8 mouse cellular contexts compared by ENCODE assay signal in the genomic region with DNA sequence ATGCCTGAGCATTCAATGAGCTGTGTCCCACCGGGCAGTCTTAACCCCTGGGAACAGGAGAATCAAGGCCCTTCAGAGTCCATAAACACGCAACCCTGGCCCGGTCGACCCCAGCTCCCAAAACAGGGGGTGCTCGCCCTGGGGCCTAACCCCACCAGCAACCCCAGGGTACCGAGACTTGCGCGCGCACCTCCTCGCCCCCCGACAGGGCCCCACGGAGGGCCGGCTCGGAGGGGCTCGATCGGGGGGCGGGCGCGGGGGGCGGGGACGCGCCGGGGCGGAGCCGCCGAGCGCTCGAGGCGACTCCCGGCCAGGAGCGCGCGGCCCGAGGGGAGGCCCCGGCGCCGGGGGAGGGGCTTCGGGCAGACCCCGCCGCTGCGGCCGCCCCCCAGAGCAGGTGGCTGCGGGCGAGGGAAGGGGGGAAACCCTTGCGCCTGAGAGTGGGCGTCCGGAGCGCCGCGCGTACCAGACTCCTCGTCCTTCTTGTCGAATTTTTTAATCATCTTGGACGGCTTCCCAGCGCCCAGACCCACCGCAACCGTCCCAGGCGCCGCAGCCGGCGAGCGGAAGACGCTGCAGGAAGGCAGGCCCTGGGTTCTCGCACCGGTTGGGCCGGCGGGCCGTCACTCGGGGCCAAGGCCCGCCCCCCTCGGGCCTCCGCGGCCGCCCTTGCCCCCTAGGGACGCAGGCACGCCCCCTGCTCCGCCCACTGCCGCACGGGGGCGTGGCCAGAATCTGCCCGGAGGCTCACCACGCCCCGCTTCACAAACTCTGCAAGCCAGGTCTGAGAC. TPM values are rescaled to one million over a fixed set of nuclear protein-coding genes. Genes with fewer than 3 reads are reported as not detected.
DNase-seq lines count a peak whose midpoint lies in the region; ATAC-seq and TF ChIP-seq lines count a peak whose summit lies in the region.

A gene (minus strand): TSS at position 600 of the 791 bp plus-strand sequence.

- no peak for TF ChIP-seq EP300 in liver, postnatal 0 days (IDR thresholded peaks at IDR 0.05; ENCODE audit: low read depth)

- peaks cover 16% of the 10 kb centered on the region for H3K4me1 ChIP-seq in E14TG2a.4 (replicated peaks; ENCODE audit: low read depth, low read length)
- H3K4me1 ChIP-seq in forebrain, embryonic 13.5 days: peaks cover 13% of the 10 kb centered on the region
- peaks cover 7% of the 10 kb centered on the region for H3K4me1 ChIP-seq in liver, postnatal 0 days (ENCODE audit: insufficient read depth)
- no peaks in the 10 kb centered on the region; the same call in 1 of the 2 replicates for H3K4me1 ChIP-seq in neural tube, embryonic 14.5 days (ENCODE audit: control insufficient read depth, insufficient read depth, low read length)

- peak within 1 kb of the TSS; percentile 86 for H3K9ac ChIP-seq in forebrain, embryonic 13.5 days
- H3K9ac ChIP-seq in liver, postnatal 0 days (replicated peaks): peak within 1 kb of the TSS; percentile 84
- peak within 1 kb of the TSS; percentile 84 for H3K9ac ChIP-seq in neural tube, embryonic 14.5 days (replicated peaks; ENCODE audit: low read depth, low read length)

- WGBS in forebrain, embryonic 13.5 days: under 1% methylated on average over 60 of the region's 83 CpGs
- 2% methylated on average over 81 of the region's 83 CpGs for WGBS in large intestine, adult 2 months
- 3% methylated on average over 54 of the region's 83 CpGs for WGBS in liver, postnatal 0 days (ENCODE audit: insufficient replicate concordance)
- under 1% methylated on average over 57 of the region's 83 CpGs for WGBS in neural tube, embryonic 14.5 days

- no peak for TF ChIP-seq CTCF in E14TG2a.4 (conservative IDR thresholded peaks at IDR 0.05; ENCODE audit: low read length)
- peak; percentile 42 for TF ChIP-seq CTCF in liver, postnatal 0 days (IDR thresholded peaks at IDR 0.05; ENCODE audit: low read depth)

- intact Hi-C loops in heart, postnatal 10 days (cut with DNase I): loop anchor here (5.0 kb wide), 1 partner anchor 384 kb away; no protein-coding TSS in a partner anchor

- peak within 1 kb of the TSS; percentile 87 for H3K4me3 ChIP-seq in E14TG2a.4 (replicated peaks; ENCODE audit: low read length)
- H3K4me3 ChIP-seq in forebrain, embryonic 13.5 days: peak within 1 kb of the TSS; percentile 67
- peak within 1 kb of the TSS; percentile 74 for H3K4me3 ChIP-seq in liver, postnatal 0 days (ENCODE audit: low read depth, low read length)
- H3K4me3 ChIP-seq in neural tube, embryonic 14.5 days (ENCODE audit: low read depth, low read length): peak within 1 kb of the TSS; percentile 73

- DNase-seq in c-Kit-positive CD71-positive TER-119-positive erythroid progenitor cells, embryonic 14.5 days (ENCODE audit: low spot score): peak; percentile 93
- peak; percentile 97 to 98 for DNase-seq in heart, postnatal 10 days
- peak; percentile 80 for DNase-seq in large intestine, adult 2 months (ENCODE audit: low read depth, low spot score)
- DNase-seq in liver, postnatal 0 days: peak; percentile 97
- DNase-seq in testis, postnatal 10 days (ENCODE audit: low spot score): peak; percentile 99

- H3K4me2 ChIP-seq in forebrain, embryonic 13.5 days: peak within 1 kb of the TSS; percentile 62
- H3K4me2 ChIP-seq in liver, postnatal 0 days (ENCODE audit: low read depth, low read length): peak within 1 kb of the TSS; percentile 75
- H3K4me2 ChIP-seq in neural tube, embryonic 14.5 days (ENCODE audit: low read depth, low read length): peak within 1 kb of the TSS; percentile 51

- ATAC-seq in forebrain, embryonic 13.5 days: peak; percentile 98
- ATAC-seq in liver, postnatal 0 days: peak; percentile 100
- ATAC-seq in neural tube, embryonic 14.5 days (ENCODE audit: low read depth): peak; percentile 98

- H3K27me3 ChIP-seq in E14TG2a.4 (ENCODE audit: insufficient read depth, low read length): no peaks in the 10 kb centered on the region
- no peaks in the 10 kb centered on the region for H3K27me3 ChIP-seq in forebrain, embryonic 13.5 days
- no peaks in the 10 kb centered on the region for H3K27me3 ChIP-seq in liver, postnatal 0 days (ENCODE audit: insufficient read depth, low read length)
- H3K27me3 ChIP-seq in neural tube, embryonic 14.5 days (ENCODE audit: control insufficient read depth, insufficient read depth, low read length): no peaks in the 10 kb centered on the region

- H3K36me3 ChIP-seq in E14TG2a.4 (ENCODE audit: insufficient read depth, low read length): no peaks in the 10 kb centered on the region
- H3K36me3 ChIP-seq in forebrain, embryonic 13.5 days (ENCODE audit: poor library complexity, severe bottlenecking): 0 out of 2 replicates have a peak, but pooled peaks cover 4% of the 10 kb centered on the region
- H3K36me3 ChIP-seq in liver, postnatal 0 days (replicated peaks; ENCODE audit: insufficient read depth, low read length): no peaks in the 10 kb centered on the region
- no peaks in the 10 kb centered on the region for H3K36me3 ChIP-seq in neural tube, embryonic 14.5 days (ENCODE audit: control insufficient read depth, insufficient read depth, low read length)

- H3K27ac ChIP-seq in forebrain, embryonic 13.5 days: peak within 1 kb of the TSS; percentile 98
- H3K27ac ChIP-seq in liver, postnatal 0 days (ENCODE audit: low read depth): peak within 1 kb of the TSS; percentile 89
- peak within 1 kb of the TSS; percentile 95 for H3K27ac ChIP-seq in neural tube, embryonic 14.5 days (ENCODE audit: low read depth, low read length)

- H3K9me3 ChIP-seq in E14TG2a.4 (ENCODE audit: low read length): no peaks in the 10 kb centered on the region
- H3K9me3 ChIP-seq in forebrain, embryonic 13.5 days (replicated peaks): no peaks in the 10 kb centered on the region
- H3K9me3 ChIP-seq in liver, postnatal 0 days (ENCODE audit: low read length): no peaks in the 10 kb centered on the region
- H3K9me3 ChIP-seq in neural tube, embryonic 14.5 days (ENCODE audit: control insufficient read depth, low read length): no peaks in the 10 kb centered on the region

RNA-seq across cellular contexts. Expression of the gene that starts here (rescaled TPM):
- 28.9 and 32.5 TPM in 2 replicates for polyA plus RNA-seq in forebrain, embryonic 13.5 days (2015; fragmentation: Nextera tagmentation; extraction: Ambion mirVana)
- total RNA-seq in heart, postnatal 10 days (2021): 10 to 100 TPM; 47.3 to 57.2 TPM
- polyA plus RNA-seq in large intestine, adult 2 months (2012; rRNA removed): 11.4 and 13.2 TPM in 2 replicates
- polyA plus RNA-seq in liver, postnatal 0 days (2015; fragmentation: Nextera tagmentation; extraction: Ambion mirVana): 6.3 and 6.6 TPM in 2 replicates
- polyA plus RNA-seq in neural tube, embryonic 14.5 days (2014; fragmentation: Nextera tagmentation; extraction: Ambion mirVana): 35.5 and 48.9 TPM in 2 replicates

Comparison
In these comparisons a context has a peak if more than half of its experiments do, and no peak if none do; other contexts are left out.
1. Peak in every context shown above with its lines: DNase-seq, ATAC-seq, H3K4me3 ChIP-seq and H3K27ac ChIP-seq.